9 mouse cellular contexts compared by ENCODE assay signal in genomic region chr2:31246251-31246971, GRCm38 (mm10). TPM values are rescaled to one million over a fixed set of nuclear protein-coding genes. Genes with fewer than 3 reads are reported as not detected.
DNase-seq lines count a peak whose midpoint lies in the region; ATAC-seq and TF ChIP-seq lines count a peak whose summit lies in the region.
"Had no signal": no experiment of that assay in that cellular context is flagged by ENCODE, and none has a peak within 500 bp of the region (broad histone marks: within the 10 kb centered on the region; RNA-seq: fewer than 3 reads in every experiment).

No protein-coding gene starts in this region.

- H3K4me1 ChIP-seq in kidney, embryonic 15.5 days: peaks cover 81% of the 10 kb centered on the region
- peaks cover 0 to 20% of the 10 kb centered on the region in 2 experiments; a peak in 2 of 4 replicates for H3K4me1 ChIP-seq in ES-E14 (ENCODE audit: control insufficient read depth in 2 of 2, insufficient read depth in 2 of 2, low read length in 2 of 2, poor library complexity in 1 of 2)
- H3K4me1 ChIP-seq in hindbrain, embryonic 11.5 days (replicated peaks; ENCODE audit: control insufficient read depth, insufficient read depth, low read length): peaks cover 6% of the 10 kb centered on the region
- H3K4me1 ChIP-seq in lung, postnatal 0 days (ENCODE audit: insufficient read depth, low read depth, low read length): peaks cover 8% of the 10 kb centered on the region
- peaks cover 17% of the 10 kb centered on the region; the same call in 1 of the 2 replicates for H3K4me1 ChIP-seq in stomach, embryonic 14.5 days (ENCODE audit: control insufficient read depth, insufficient read depth, low read length)

- H3K27ac ChIP-seq in kidney, embryonic 15.5 days: peak overlapping the region; percentile 82
- no peak overlapping the region for H3K27ac ChIP-seq in ES-E14 (ENCODE audit: insufficient read depth, low read depth, low read length, poor library complexity, severe bottlenecking)
- peak overlapping the region; percentile 86 for H3K27ac ChIP-seq in hindbrain, embryonic 11.5 days (ENCODE audit: low read depth, low read length)
- H3K27ac ChIP-seq in lung, postnatal 0 days (ENCODE audit: low read length): no peak overlapping the region
- peak overlapping the region; percentile 33; the same call in 1 of the 2 replicates for H3K27ac ChIP-seq in stomach, embryonic 14.5 days (ENCODE audit: low read length)
- H3K27ac ChIP-seq: macrophage had no signal

- no peaks in the 10 kb centered on the region for H3K9me3 ChIP-seq in kidney, embryonic 15.5 days (replicated peaks)
- H3K9me3 ChIP-seq in ES-E14 (ENCODE audit: control insufficient read depth, insufficient read depth, low read depth, low read length): no peaks in the 10 kb centered on the region
- no peaks in the 10 kb centered on the region for H3K9me3 ChIP-seq in hindbrain, embryonic 11.5 days (ENCODE audit: control insufficient read depth, low read length)
- no peaks in the 10 kb centered on the region for H3K9me3 ChIP-seq in lung, postnatal 0 days (ENCODE audit: low read length)
- no peaks in the 10 kb centered on the region for H3K9me3 ChIP-seq in stomach, embryonic 14.5 days (ENCODE audit: control insufficient read depth, low read depth, low read length)

- under 1% methylated on average over 38 of the region's 41 CpGs for WGBS in kidney, embryonic 15.5 days
- WGBS in hindbrain, embryonic 11.5 days: 0% methylated on average over 30 of the region's 41 CpGs
- WGBS in lung, postnatal 0 days: 3% methylated on average over 27 of the region's 41 CpGs
- under 1% methylated on average over 40 of the region's 41 CpGs for WGBS in stomach, embryonic 14.5 days

- ATAC-seq in kidney, embryonic 15.5 days (replicated peaks; ENCODE audit: low FRiP score): peak; percentile 40
- peak; percentile 52 for ATAC-seq in hindbrain, embryonic 11.5 days (ENCODE audit: low FRiP score)
- peak; percentile 16; the same call in 1 of the 2 replicates for ATAC-seq in lung, postnatal 0 days
- ATAC-seq in stomach, embryonic 14.5 days (ENCODE audit: insufficient number of reproducible peaks, insufficient read depth, low FRiP score, low read depth): peak; percentile 39; the same call in 1 of the 2 replicates

- H3K27me3 ChIP-seq in kidney, embryonic 15.5 days: no peaks in the 10 kb centered on the region
- no peaks in the 10 kb centered on the region; the same call in 1 of the 2 replicates for H3K27me3 ChIP-seq in hindbrain, embryonic 11.5 days (ENCODE audit: control insufficient read depth, insufficient read depth, low read length)
- no peaks in the 10 kb centered on the region for H3K27me3 ChIP-seq in lung, postnatal 0 days (replicated peaks; ENCODE audit: insufficient read depth, low read length)
- no peaks in the 10 kb centered on the region for H3K27me3 ChIP-seq in stomach, embryonic 14.5 days (ENCODE audit: control insufficient read depth, insufficient read depth, low read length)

- H3K9ac ChIP-seq in kidney, embryonic 15.5 days: peak overlapping the region; percentile 90
- peak overlapping the region; percentile 77 for H3K9ac ChIP-seq in ES-E14 (ENCODE audit: insufficient read depth, low read depth, low read length, poor library complexity, severe bottlenecking)
- peak overlapping the region; percentile 95 for H3K9ac ChIP-seq in hindbrain, embryonic 11.5 days (ENCODE audit: low read depth, low read length)
- H3K9ac ChIP-seq in lung, postnatal 0 days (replicated peaks; ENCODE audit: low read depth): peak overlapping the region; percentile 34; the same call in 1 of the 2 replicates
- H3K9ac ChIP-seq in stomach, embryonic 14.5 days (replicated peaks; ENCODE audit: low read depth, low read length): peak overlapping the region; percentile 81

- H3K4me3 ChIP-seq in kidney, embryonic 15.5 days (replicated peaks): peak overlapping the region; percentile 85
- peak overlapping the region; percentile 81 to 90 for H3K4me3 ChIP-seq in ES-E14 (ENCODE audit: insufficient read depth in 1 of 2, low read depth in 1 of 2, low read length in 2 of 2, poor library complexity in 1 of 2, severe bottlenecking in 1 of 2)
- peak overlapping the region; percentile 88 for H3K4me3 ChIP-seq in hindbrain, embryonic 11.5 days (ENCODE audit: low read depth, low read length)
- peak overlapping the region; percentile 57 for H3K4me3 ChIP-seq in lung, postnatal 0 days (ENCODE audit: low read depth, low read length)
- peak overlapping the region; percentile 82 for H3K4me3 ChIP-seq in stomach, embryonic 14.5 days (ENCODE audit: low read depth, low read length)

- H3K4me2 ChIP-seq in kidney, embryonic 15.5 days: peak overlapping the region; percentile 96
- peak overlapping the region; percentile 82 for H3K4me2 ChIP-seq in hindbrain, embryonic 11.5 days (replicated peaks; ENCODE audit: low read depth, low read length)
- H3K4me2 ChIP-seq in lung, postnatal 0 days (replicated peaks; ENCODE audit: low read depth, low read length): peak overlapping the region; percentile 100
- H3K4me2 ChIP-seq in stomach, embryonic 14.5 days (replicated peaks; ENCODE audit: low read depth, low read length): peak overlapping the region; percentile 95

- no peak for TF ChIP-seq EP300 in lung, postnatal 0 days (IDR thresholded peaks at IDR 0.05)

- DNase-seq in kidney, adult 11 months: no peak
- DNase-seq in ES-E14 (ENCODE audit: low read depth, low spot score): peak; percentile 65
- DNase-seq in embryo, embryonic 10 days (ENCODE audit: low spot score): peak; percentile 56
- DNase-seq in hindbrain, embryonic 11.5 days (ENCODE audit: low spot score): peak; percentile 64
- no peak for DNase-seq in lung, postnatal 0 days (ENCODE audit: low spot score)
- no peak for DNase-seq in spleen, postnatal 14 days (ENCODE audit: low spot score in 2 of 2)

- in situ Hi-C loops in ES-E14 (cut with MboI; ENCODE audit: low sequenced_read_pairs in 2 of 2, unreplicated experiment in 2 of 2): no loop called here

- no peaks in the 10 kb centered on the region for H3K36me3 ChIP-seq in kidney, embryonic 15.5 days
- no peaks in the 10 kb centered on the region for H3K36me3 ChIP-seq in ES-E14 (ENCODE audit: control insufficient read depth, insufficient read depth, low read length, poor library complexity, severe bottlenecking)
- H3K36me3 ChIP-seq in hindbrain, embryonic 11.5 days (ENCODE audit: control insufficient read depth, insufficient read depth, low read length): no peaks in the 10 kb centered on the region
- no peaks in the 10 kb centered on the region for H3K36me3 ChIP-seq in lung, postnatal 0 days (ENCODE audit: insufficient read depth, low read length)
- no peaks in the 10 kb centered on the region; the same call in 1 of the 2 replicates for H3K36me3 ChIP-seq in stomach, embryonic 14.5 days (ENCODE audit: control insufficient read depth, insufficient read depth, low read length)

- peak; percentile 29; the same call in 1 of the 2 replicates for TF ChIP-seq CTCF in lung, postnatal 0 days (IDR thresholded peaks at IDR 0.05)

TF ChIP-seq in ES-E14, 5 proteins besides CTCF, POLR2A, EP300 and RAD21:
- TF ChIP-seq ZC3H11A (IDR thresholded peaks at IDR 0.05; ENCODE audit: borderline replicate concordance, low read depth, low read length) (no peak), CHD2 (IDR thresholded peaks at IDR 0.05; ENCODE audit: low read depth, low read length) (no peak), HCFC1 (IDR thresholded peaks at IDR 0.05; ENCODE audit: borderline replicate concordance, insufficient read depth, low read length) (no peak), MAFK (IDR thresholded peaks at IDR 0.05; ENCODE audit: insufficient read depth, low read depth, low read length) (no peak), ZNF384 (IDR thresholded peaks at IDR 0.05; ENCODE audit: low read depth, low read length) (no peak)

RNA-seq across cellular contexts. Expression of gene Ncs1, which starts 0.8 kb away (rescaled TPM):
- polyA plus RNA-seq in kidney, embryonic 15.5 days (2015; fragmentation: Nextera tagmentation; extraction: Ambion mirVana): 42.0 and 43.2 TPM in 2 replicates
- 5.1 and 8.9 TPM in 2 replicates for total RNA-seq in ES-E14 (2012; rRNA removed)
- 70.5 and 76.5 TPM in 2 replicates for polyA plus RNA-seq in hindbrain, embryonic 11.5 days (2014; fragmentation: Nextera tagmentation; extraction: Ambion mirVana)
- polyA plus RNA-seq in lung, postnatal 0 days (2015; fragmentation: Nextera tagmentation; extraction: Ambion mirVana): 3.8 and 4.7 TPM in 2 replicates
- polyA plus RNA-seq in stomach, embryonic 14.5 days (2014; fragmentation: Nextera tagmentation; extraction: Ambion mirVana): 34.7 and 36.0 TPM in 2 replicates

Comparison
In these comparisons a context has a peak if more than half of its experiments do, and no peak if none do; other contexts are left out.
1. H3K27ac ChIP-seq: peak in kidney, embryonic 15.5 days (single experiment), hindbrain, embryonic 11.5 days (single experiment) and stomach, embryonic 14.5 days (single experiment); none in ES-E14 (single experiment) and lung, postnatal 0 days (single experiment).
2. H3K9ac ChIP-seq: peak in every context shown above with its lines; median percentile 95 in hindbrain, embryonic 11.5 days; 90 in kidney, embryonic 15.5 days; 81 in stomach, embryonic 14.5 days; 77 in ES-E14; 34 in lung, postnatal 0 days.
3. DNase-seq: peak in ES-E14 (single experiment), embryo, embryonic 10 days (single experiment) and hindbrain, embryonic 11.5 days (single experiment); none in kidney, adult 11 months (single experiment), lung, postnatal 0 days (single experiment) and spleen, postnatal 14 days (0 of 2).
4. Peak in every context shown above with its lines, with median percentiles within 50 percentile points of each other: ATAC-seq, H3K4me2 ChIP-seq and H3K4me3 ChIP-seq.